Mouse (Mus musculus) limb, embryonic 13.5 days (tissue): Measurements from ENCODE around the gene Tnrc18. TPM values are rescaled to one million over a fixed set of nuclear protein-coding genes. Genes with fewer than 3 reads are reported as not detected.

Experiments
- ATAC-seq: fragments of 200-750 bp; cut with Nextera tagmentation; 2 replicates; pipeline ENCODE4 v1.8.0; 2017; ENCODE audit warnings: low read depth, moderate number of reproducible peaks, moderate TSS enrichment; ENCODE audit not compliant: low FRiP score
- H3K27ac ChIP-seq: fragments of 300-500 bp; sonication (generic); 2 replicates; pipeline ENCODE4 v1.5.1; 2015; ENCODE audit warnings: inconsistent platforms, mild to moderate bottlenecking, moderate library complexity
- H3K27me3 ChIP-seq: fragments of 300-500 bp; sonication (generic); 2 replicates; pipeline ENCODE4 v1.6.1; 2015; ENCODE audit warnings: mild to moderate bottlenecking, inconsistent platforms
- H3K36me3 ChIP-seq: fragments of 300-500 bp; sonication (generic); 2 replicates; pipeline ENCODE4 v1.6.1; 2015; ENCODE audit warnings: inconsistent platforms, mild to moderate bottlenecking, moderate library complexity
- H3K4me1 ChIP-seq: fragments of 300-500 bp; sonication (generic); 2 replicates; pipeline ENCODE4 v1.6.1; 2015; ENCODE audit warnings: inconsistent platforms
- H3K4me2 ChIP-seq: fragments of 300-500 bp; sonication (generic); replicated peaks from 2 replicates; pipeline ENCODE4 v1.6.1; 2015; ENCODE audit warnings: inconsistent platforms, mild to moderate bottlenecking, moderate library complexity
- H3K4me3 ChIP-seq: fragments of 300-500 bp; sonication (generic); 2 replicates; pipeline ENCODE4 v1.5.1; 2015; ENCODE audit warnings: moderate library complexity, mild to moderate bottlenecking, inconsistent platforms
- H3K9ac ChIP-seq: fragments of 300-500 bp; sonication (generic); 2 replicates; pipeline ENCODE4 v1.6.1; 2015; ENCODE audit warnings: mild to moderate bottlenecking, inconsistent platforms
- H3K9me3 ChIP-seq: fragments of 300-500 bp; sonication (generic); 2 replicates; pipeline ENCODE4 v1.6.1; 2016; ENCODE audit warnings: inconsistent platforms
- WGBS: fragments of 180-500 bp; shearing (Covaris S2); methylation state at CpG from one replicate; pipeline ENCODE4 v1.1.7; 2015; 5-methylcytosine and 5-hydroxymethylcytosine counted together
- polyA plus RNA-seq: library from polyadenylated mRNA; unstranded; fragments of >200 nt; fragmentation: Nextera tagmentation; extraction: Ambion mirVana; gene quantifications from 2 replicates; pipeline ENCODE4 v1.2.1, GENCODE M21; 2015

The Tnrc18 gene
- 37.4 and 37.7 TPM in 2 replicates for polyA plus RNA-seq

DNA sequence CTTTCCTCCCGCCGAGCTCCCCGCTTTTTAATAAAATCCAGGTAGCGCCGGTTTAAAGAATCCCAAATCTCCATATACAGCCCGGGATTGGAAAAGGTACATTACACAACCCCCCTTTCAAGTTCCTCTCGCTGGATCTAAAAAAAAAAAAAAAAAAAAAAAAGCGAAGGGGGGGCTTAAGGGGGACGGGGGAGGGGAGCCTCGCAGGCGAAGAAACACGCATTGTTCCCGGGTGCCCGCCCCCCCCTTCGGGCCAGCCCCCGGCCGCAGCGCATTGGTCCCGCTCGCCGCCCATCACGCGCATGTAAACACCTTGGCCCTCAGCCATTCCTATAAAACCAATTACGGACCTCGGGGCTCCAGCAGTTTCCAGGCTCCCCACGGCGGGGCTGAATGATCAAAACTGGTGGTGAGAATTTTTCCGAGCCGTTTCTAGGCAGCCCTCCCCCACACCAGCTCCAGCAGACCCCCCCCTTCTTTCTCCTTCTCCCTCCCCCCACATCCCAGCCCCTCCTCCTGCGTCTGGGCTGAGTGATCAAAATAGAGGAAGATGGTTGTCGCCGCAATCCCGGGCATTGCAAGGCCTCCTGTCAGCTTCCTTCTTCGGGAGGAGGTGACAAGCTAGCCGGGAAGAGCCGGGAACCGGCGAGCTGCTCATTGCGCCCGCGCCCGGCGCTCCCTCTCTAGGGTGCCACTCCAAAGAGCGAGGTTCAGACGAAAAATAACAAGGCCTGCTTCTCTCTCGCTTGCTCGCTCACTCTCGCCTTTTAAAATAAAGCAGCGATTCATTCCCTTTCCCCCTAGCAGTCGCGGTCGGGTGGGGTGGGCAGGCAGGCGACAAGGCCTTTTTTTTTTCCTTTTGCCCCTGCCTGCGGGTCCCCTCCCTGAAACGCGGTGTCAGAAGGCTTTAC, at the start of gene Tnrc18:
Gene Tnrc18, minus strand, starts transcription at position 139 of the 911 bp plus-strand sequence.
- Histone ChIP-seq H3K4me1 (peaks cover 9% of the 10 kb centered on the region), H3K4me2 (peak within 1 kb of the TSS; percentile 98), H3K36me3 (peaks cover 24% of the 10 kb centered on the region), H3K27me3 (no peaks in the 10 kb centered on the region), H3K4me3 (peak within 1 kb of the TSS; percentile 92), H3K27ac (peak within 1 kb of the TSS; percentile 100), H3K9ac (peak within 1 kb of the TSS; percentile 100), H3K9me3 (no peaks in the 10 kb centered on the region)
- under 1% methylated on average over 56 of the region's 56 CpGs for WGBS
- ATAC-seq, result peak; percentile 63

DNA sequence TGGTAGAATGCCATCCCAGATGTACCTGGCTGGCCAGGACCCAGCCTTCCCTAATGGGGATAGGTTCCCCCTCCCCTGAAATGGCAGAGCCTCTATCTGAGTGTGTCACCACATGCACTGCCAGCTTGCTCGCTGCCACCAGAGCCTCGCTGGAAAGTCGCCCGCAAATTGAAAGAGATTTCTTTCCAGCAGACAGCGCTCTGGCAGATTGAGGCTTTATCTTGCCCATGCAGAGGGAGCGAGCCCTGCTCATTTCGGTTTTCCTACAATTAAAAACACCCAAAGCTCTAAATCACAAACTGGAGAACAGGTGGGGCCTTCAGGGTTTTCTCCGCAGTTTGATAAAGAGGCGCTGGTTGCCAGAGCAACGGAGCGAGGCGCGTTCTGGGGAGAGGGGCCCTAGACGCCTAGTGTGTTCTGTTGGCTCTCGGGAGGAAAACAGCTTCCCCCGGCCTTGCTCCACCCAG, 40.3 kb upstream of the Tnrc18 start:
- ATAC-seq, result no peak
- H3K9ac ChIP-seq, result no peak overlapping the region
- H3K27ac ChIP-seq, result no peak overlapping the region
- no peak overlapping the region for H3K4me3 ChIP-seq
- no peaks in the 10 kb centered on the region for H3K36me3 ChIP-seq
- 48% methylated on average over 16 of the region's 16 CpGs for WGBS
- peaks cover 20% of the 10 kb centered on the region for H3K4me1 ChIP-seq
- H3K4me2 ChIP-seq, result no peak overlapping the region; the same call in 1 of the 2 replicates
- peaks cover 9% of the 10 kb centered on the region; the same call in 1 of the 2 replicates for H3K9me3 ChIP-seq
- no peaks in the 10 kb centered on the region for H3K27me3 ChIP-seq

DNA sequence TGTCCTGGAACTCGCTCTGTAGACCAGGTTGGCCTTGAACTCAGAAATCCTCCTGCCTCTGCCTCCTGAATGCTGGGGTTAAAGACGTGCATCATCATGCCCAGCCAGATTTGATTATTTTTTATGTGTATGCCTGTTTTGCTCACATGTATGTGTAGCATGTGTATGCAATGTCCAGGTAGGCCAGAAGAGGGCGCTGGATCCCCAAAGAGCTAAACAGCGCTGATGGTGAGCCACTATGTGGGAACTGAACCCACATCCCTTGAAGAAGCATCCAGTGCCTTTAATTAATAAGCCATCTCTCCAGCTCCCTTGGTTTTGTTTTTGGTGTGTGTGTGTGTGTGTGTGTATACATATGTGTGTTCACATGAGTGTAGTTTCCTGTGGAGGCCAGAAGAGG, 38.9 kb upstream of the Tnrc18 start:
- Histone ChIP-seq H3K36me3 (no peaks in the 10 kb centered on the region), H3K27me3 (no peaks in the 10 kb centered on the region), H3K9ac (no peak overlapping the region), H3K9me3 (peaks cover 9% of the 10 kb centered on the region; the same call in 1 of the 2 replicates), H3K4me3 (no peak overlapping the region), H3K4me2 (no peak overlapping the region), H3K4me1 (peaks cover 6% of the 10 kb centered on the region), H3K27ac (no peak overlapping the region)
- 75% methylated on average over 4 of the region's 4 CpGs for WGBS
- ATAC-seq, result no peak

DNA sequence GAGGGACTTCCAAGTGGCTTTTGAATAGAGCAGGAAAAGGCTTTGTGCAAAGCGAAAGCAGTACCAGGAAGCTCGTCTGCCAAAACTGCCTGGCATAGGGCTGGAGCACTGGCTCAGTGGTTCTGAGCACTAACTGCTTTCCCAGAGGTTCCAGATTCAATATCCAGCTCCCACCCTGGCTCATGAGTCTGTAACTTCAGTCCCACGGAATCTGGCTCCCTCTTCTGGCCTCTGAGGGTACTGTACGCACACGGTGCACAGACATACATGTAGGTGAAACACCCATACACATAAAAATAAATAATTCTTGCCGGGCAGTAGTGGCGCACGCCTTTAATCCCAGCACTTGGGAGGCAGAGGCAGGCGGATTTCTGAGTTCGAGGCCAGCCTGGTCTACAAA, 37.4 kb upstream of the Tnrc18 start:
- no peak overlapping the region for H3K4me3 ChIP-seq

DNA sequence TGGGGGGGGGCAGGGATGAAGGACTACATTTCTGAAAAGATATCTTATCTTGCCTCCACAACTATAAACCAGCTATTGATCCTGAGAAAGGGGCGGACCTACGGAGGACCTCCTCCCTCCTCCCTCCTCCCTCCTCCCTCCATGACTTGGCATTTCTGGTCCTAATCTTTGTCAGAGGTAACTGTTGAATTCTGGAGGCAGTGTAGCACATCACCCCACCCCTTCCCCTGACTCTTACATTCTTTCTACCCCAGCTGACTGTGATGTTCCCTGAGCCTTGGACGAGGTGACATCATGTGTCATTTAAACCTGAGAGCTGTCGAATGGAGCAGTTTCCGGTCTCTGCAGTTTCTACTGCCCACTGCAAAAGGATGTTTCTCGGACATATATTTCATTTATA, 36.1 kb upstream of the Tnrc18 start:
- H3K4me1 ChIP-seq, result peaks cover 6% of the 10 kb centered on the region
- H3K4me2 ChIP-seq, result no peak overlapping the region
- no peak for ATAC-seq
- no peak overlapping the region for H3K27ac ChIP-seq
- WGBS, result 78% methylated on average over 6 of the region's 6 CpGs
- H3K4me3 ChIP-seq, result no peak overlapping the region
- no peaks in the 10 kb centered on the region for H3K36me3 ChIP-seq
- no peak overlapping the region for H3K9ac ChIP-seq
- peaks cover 9% of the 10 kb centered on the region; the same call in 1 of the 2 replicates for H3K9me3 ChIP-seq
- H3K27me3 ChIP-seq, result no peaks in the 10 kb centered on the region

More for the DNA sequence above, 37.4 kb upstream of the Tnrc18 start:
- H3K9ac ChIP-seq, result no peak overlapping the region
- WGBS, result 78% methylated on average over 10 of the region's 10 CpGs
- H3K36me3 ChIP-seq, result no peaks in the 10 kb centered on the region
- peaks cover 9% of the 10 kb centered on the region; the same call in 1 of the 2 replicates for H3K9me3 ChIP-seq
- ATAC-seq, result no peak
- H3K4me1 ChIP-seq, result peaks cover 6% of the 10 kb centered on the region
- no peaks in the 10 kb centered on the region for H3K27me3 ChIP-seq
- no peak overlapping the region for H3K27ac ChIP-seq
- H3K4me2 ChIP-seq, result no peak overlapping the region

DNA sequence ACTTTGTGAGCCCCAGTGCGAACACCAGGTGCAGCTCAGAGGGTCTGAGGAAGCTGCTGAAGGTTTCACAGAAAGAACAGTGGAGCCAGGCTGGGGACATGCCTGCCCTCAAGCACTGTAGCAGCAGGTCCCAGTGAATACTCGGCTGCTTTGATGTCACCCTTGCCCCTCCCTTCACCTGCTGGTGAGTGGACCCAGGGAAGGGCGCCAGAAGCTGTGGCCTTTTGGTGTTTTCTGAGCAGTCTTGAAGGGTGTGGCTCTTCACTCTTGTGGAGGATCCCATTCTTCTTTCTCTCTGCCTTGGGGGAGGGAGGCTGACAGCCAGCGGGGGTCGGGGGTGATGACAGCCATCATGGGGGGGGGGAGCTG, 34.2 kb upstream of the Tnrc18 start:
- Histone ChIP-seq H3K4me1 (no peaks in the 10 kb centered on the region), H3K4me2 (no peak overlapping the region), H3K9me3 (peaks cover 8% of the 10 kb centered on the region; the same call in 1 of the 2 replicates), H3K27ac (no peak overlapping the region), H3K27me3 (no peaks in the 10 kb centered on the region), H3K9ac (no peak overlapping the region), H3K36me3 (no peaks in the 10 kb centered on the region), H3K4me3 (no peak overlapping the region)
- no peak for ATAC-seq
- WGBS, result 39% methylated on average over 5 of the region's 5 CpGs

DNA sequence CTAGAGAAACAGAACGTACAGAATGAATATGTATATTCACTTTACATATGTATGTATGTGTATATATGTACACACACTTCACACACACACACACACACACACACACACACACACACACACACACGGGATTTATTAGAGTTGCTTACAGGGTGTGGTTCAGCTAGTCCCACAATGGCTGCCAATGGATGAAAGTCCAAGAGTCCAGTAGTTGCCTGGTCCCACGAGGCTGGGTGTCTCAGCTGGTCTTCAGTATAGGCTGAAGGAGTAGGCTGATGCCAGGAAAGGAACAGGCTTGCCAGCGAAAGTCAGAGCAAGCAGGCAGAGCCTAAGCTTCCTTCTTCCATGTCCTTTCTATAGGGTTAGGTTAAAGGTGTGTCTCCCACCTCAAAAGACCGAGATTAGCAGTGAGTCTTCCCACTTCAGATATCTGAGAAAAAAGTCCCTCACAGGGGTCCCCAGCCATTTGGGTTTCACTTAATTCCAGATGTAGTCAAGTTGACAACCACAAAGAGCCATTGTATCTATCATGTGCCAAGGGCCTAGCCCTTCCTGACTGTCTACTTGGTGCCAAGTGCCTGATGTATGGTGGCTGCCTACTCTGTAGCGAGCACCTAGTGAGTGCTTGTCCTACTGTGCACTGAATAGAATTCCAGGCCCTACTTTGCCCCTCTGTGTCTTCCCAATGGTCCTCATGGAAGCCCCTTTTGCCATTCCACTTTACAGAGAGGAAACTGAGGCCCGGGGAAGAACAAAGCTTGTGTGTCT, 33.6 kb upstream of the Tnrc18 start:
- Histone ChIP-seq H3K9me3 (peaks cover 4% of the 10 kb centered on the region; the same call in 1 of the 2 replicates), H3K27me3 (no peaks in the 10 kb centered on the region), H3K36me3 (no peaks in the 10 kb centered on the region), H3K9ac (no peak overlapping the region), H3K4me1 (no peaks in the 10 kb centered on the region), H3K4me2 (no peak overlapping the region), H3K27ac (no peak overlapping the region), H3K4me3 (no peak overlapping the region)
- no peak for ATAC-seq
- WGBS, result 80% methylated on average over 7 of the region's 7 CpGs

DNA sequence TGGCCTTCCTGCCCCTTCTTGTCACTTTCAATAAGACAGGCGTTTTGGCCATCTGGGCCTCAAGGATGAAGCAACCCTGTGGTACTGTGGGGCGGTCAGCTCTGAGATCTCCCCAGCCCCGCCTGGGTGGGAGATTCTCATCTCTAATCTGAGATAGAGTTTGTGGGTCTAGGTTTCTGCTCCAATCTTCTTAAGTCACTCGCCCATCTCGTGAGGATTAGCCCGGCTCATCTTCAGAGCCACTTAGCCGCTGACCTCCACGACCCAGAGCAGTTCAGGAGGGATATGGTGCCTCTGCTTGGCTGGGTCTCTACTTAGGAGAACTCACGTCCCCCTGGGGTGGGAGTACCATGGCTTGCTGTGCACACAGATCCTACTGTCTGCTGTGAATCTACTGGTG, 33.0 kb upstream of the Tnrc18 start:
- Histone ChIP-seq H3K4me1 (no peaks in the 10 kb centered on the region), H3K9me3 (peaks cover 4% of the 10 kb centered on the region; the same call in 1 of the 2 replicates), H3K4me3 (no peak overlapping the region), H3K9ac (no peak overlapping the region), H3K36me3 (no peaks in the 10 kb centered on the region), H3K27ac (no peak overlapping the region), H3K4me2 (no peak overlapping the region), H3K27me3 (no peaks in the 10 kb centered on the region)
- no peak for ATAC-seq
- WGBS, result 75% methylated on average over 9 of the region's 9 CpGs

DNA sequence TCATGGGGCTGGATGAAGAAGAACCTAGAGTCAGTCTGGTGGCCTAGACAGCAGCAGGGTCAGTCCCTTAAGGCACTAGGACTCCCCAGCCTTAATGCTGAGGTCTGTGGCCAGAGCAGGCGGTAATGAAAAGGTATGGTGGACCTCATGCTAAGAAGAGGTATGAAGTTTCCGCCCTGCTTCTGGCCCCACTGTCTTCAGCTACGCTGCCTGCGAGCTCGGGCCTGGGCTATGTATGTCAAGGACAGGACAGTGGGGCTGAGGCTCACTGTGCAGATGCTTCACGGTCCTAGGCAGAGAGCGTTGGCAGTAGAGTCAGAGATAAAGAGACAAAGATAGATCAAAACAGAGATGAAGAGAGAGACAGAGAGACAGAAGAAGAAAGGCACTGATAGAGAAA, 31.4 kb upstream of the Tnrc18 start:
- Histone ChIP-seq H3K9me3 (no peaks in the 10 kb centered on the region), H3K27ac (no peak overlapping the region)
- 95% methylated on average over 7 of the region's 7 CpGs for WGBS

DNA sequence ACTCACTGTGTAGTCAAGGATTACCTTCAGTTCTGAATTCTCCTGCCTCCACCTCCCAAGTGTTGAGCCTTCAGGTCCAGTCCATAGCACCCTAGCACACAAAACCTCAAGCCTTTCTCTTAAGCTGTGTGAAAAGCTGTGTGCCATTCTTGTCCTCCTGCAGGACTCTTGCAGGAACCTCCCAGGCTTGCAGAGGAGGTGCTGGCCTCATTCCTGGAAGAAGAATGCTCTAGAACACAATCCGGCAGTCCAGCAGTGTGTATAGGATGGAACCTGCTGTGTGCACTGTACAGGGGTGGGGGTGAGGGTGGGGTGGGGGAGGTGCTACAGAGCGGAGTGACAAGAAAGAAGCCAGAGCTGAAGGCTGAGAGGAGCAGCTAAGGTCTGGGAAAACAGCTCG, 30.7 kb upstream of the Tnrc18 start:
- no peaks in the 10 kb centered on the region for H3K4me1 ChIP-seq
- H3K4me3 ChIP-seq, result no peak overlapping the region
- H3K4me2 ChIP-seq, result no peak overlapping the region
- no peak overlapping the region for H3K9ac ChIP-seq
- no peaks in the 10 kb centered on the region for H3K9me3 ChIP-seq
- H3K27me3 ChIP-seq, result no peaks in the 10 kb centered on the region
- ATAC-seq, result no peak
- H3K36me3 ChIP-seq, result no peaks in the 10 kb centered on the region
- WGBS, result 63% methylated on average over 3 of the region's 3 CpGs
- H3K27ac ChIP-seq, result peak overlapping the region; percentile 34; the same call in 1 of the 2 replicates

More for the DNA sequence above, 31.4 kb upstream of the Tnrc18 start:
- H3K27me3 ChIP-seq, result no peaks in the 10 kb centered on the region
- no peaks in the 10 kb centered on the region for H3K36me3 ChIP-seq
- ATAC-seq, result no peak
- no peak overlapping the region for H3K4me2 ChIP-seq
- no peaks in the 10 kb centered on the region for H3K4me1 ChIP-seq
- no peak overlapping the region for H3K9ac ChIP-seq
- H3K4me3 ChIP-seq, result no peak overlapping the region

DNA sequence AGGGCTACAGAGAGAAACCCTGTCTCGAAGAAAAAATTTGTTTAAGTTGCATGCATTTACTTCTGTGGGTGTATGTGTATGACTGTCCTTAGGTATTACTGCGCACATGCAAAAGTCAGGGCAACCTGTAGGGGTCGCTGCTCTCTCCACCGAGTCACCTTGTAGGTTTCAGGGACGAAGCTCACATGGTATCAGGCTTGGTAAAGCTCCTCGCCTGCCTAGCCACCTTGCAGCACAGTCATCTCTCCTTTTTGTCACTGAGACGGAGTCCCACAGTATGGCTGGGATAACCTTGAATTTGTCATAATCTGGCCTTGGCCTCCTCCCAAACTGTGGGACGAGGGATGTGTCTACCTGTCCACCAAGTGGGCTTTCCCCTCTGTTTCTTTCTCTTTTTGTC, 27.0 kb upstream of the Tnrc18 start:
- H3K27me3 ChIP-seq, result no peaks in the 10 kb centered on the region
- 60% methylated on average over 8 of the region's 8 CpGs for WGBS
- no peak overlapping the region for H3K4me2 ChIP-seq
- no peak overlapping the region for H3K9ac ChIP-seq
- peaks cover 10% of the 10 kb centered on the region for H3K4me1 ChIP-seq
- ATAC-seq, result no peak
- no peak overlapping the region for H3K27ac ChIP-seq
- H3K9me3 ChIP-seq, result no peaks in the 10 kb centered on the region
- no peaks in the 10 kb centered on the region for H3K36me3 ChIP-seq
- no peak overlapping the region for H3K4me3 ChIP-seq

DNA sequence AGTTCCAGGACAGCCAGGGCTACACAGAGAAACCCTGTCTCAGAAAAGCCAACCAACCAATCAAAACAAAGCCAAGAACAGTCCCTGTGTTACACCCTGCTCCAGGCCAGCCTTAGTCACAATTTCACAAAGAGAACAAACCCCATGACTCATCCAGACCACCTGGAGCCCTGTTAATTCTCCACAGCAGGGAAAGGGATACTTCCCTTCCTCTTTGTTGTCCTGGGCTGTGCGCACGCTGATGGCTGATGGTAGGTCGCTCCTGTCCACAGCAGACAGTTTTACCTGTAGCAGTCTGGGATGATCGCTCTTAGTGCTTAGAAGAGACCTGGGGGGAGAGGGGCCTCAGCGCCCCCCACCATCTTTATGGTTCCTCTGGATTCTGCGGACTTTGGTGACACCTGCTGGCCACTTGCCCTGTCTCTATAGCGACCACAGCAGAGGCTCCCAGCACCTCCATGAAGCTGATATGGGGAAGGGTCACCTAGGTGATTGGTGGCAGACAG, 24.7 kb upstream of the Tnrc18 start:
- peaks cover 10% of the 10 kb centered on the region for H3K4me1 ChIP-seq
- no peaks in the 10 kb centered on the region for H3K36me3 ChIP-seq
- no peaks in the 10 kb centered on the region for H3K27me3 ChIP-seq
- no peak overlapping the region for H3K4me2 ChIP-seq
- H3K9me3 ChIP-seq, result no peaks in the 10 kb centered on the region
- H3K27ac ChIP-seq, result no peak overlapping the region
- peak; percentile 25; the same call in 1 of the 2 replicates for ATAC-seq
- no peak overlapping the region for H3K4me3 ChIP-seq
- no peak overlapping the region for H3K9ac ChIP-seq
- 23% methylated on average over 7 of the region's 7 CpGs for WGBS
